Mouse (Mus musculus): ENCODE results near the gene Yif1a. TPM values are rescaled to one million over a fixed set of nuclear protein-coding genes. Genes with fewer than 3 reads are reported as not detected.
"Not testable (repeated sequence)": the region's sequence is repeated elsewhere in the genome, so short reads cannot be mapped to it uniquely, and the experiment has no call there.

Yif1a gene
- polyA plus RNA-seq, 1 experiment from 2014 or later = 87.2 TPM

GRCm38 (mm10) chr19:5073028-5073427 lies 15.3 kb upstream of the Yif1a start:
- Histone ChIP-seq H3K27ac (peak overlapping the region; percentile 99), H3K4me3 (peak overlapping the region; percentile 78), H3K9ac (peak overlapping the region; percentile 93; the same call in 1 of the 2 replicates), H3K9me3 (no peaks in the 10 kb centered on the region), H3K36me3 (no peaks in the 10 kb centered on the region), H3K4me1 (peaks cover 49% of the 10 kb centered on the region), H3K4me2 (peak overlapping the region; percentile 74), H3K27me3 (peaks cover 13% of the 10 kb centered on the region)
- ATAC-seq (ENCODE audit: insufficient number of reproducible peaks, insufficient read depth, low FRiP score, low TSS enrichment, low read depth) = no peak
- WGBS = under 1% methylated on average over 15 of the region's 15 CpGs

GRCm38 (mm10) chr19:5073518-5073917 lies 14.8 kb upstream of the Yif1a start:
- Histone ChIP-seq H3K4me3 (0 out of 2 replicates have a peak overlapping the region, but pooled peaks have one; percentile 78), H3K36me3 (no peaks in the 10 kb centered on the region), H3K4me2 (peak overlapping the region; percentile 74), H3K27me3 (peaks cover 12% of the 10 kb centered on the region), H3K4me1 (peaks cover 44% of the 10 kb centered on the region), H3K9ac (0 out of 2 replicates have a peak overlapping the region, but pooled peaks have one; percentile 11), H3K9me3 (no peaks in the 10 kb centered on the region), H3K27ac (peak overlapping the region; percentile 99; the same call in 1 of the 2 replicates)
- ATAC-seq (ENCODE audit: insufficient number of reproducible peaks, insufficient read depth, low FRiP score, low TSS enrichment, low read depth) = no peak
- WGBS = 32% methylated on average over 5 of the region's 5 CpGs

DNA sequence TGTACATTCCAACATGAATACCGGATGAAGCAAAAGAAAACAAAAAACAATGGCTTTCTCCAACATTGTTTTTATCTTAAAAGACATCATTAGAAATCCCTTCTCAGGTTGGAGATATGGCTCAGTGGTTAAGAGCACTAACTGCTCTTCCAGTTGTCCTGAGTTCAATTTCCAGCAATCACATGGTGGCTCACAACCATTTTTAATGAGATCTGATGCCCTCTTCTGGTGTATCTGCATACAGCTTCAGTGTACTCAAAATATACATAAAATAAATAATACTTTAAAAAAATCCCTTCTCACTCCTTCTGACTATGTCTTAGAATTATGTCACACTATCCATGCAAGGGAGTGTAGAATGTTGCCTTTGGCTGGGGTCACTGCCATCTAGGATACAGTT lies 9.1 kb upstream of the Yif1a start:
- Histone ChIP-seq H3K4me1 (no peaks in the 10 kb centered on the region), H3K36me3 (no peaks in the 10 kb centered on the region), H3K27ac (no peak overlapping the region), H3K4me3 (no peak overlapping the region), H3K27me3 (peaks cover 49% of the 10 kb centered on the region), H3K9me3 (no peaks in the 10 kb centered on the region), H3K4me2 (no peak overlapping the region), H3K9ac (no peak overlapping the region)
- ATAC-seq (ENCODE audit: insufficient number of reproducible peaks, insufficient read depth, low FRiP score, low TSS enrichment, low read depth) = no peak
- 81% methylated on average over 1 of the region's 1 CpGs for WGBS

GRCm38 (mm10) chr19:5082005-5082404 lies 6.3 kb upstream of the Yif1a start:
- H3K4me2 ChIP-seq = no peak overlapping the region
- H3K36me3 ChIP-seq = no peaks in the 10 kb centered on the region
- peaks cover 13% of the 10 kb centered on the region for H3K4me1 ChIP-seq
- H3K9ac ChIP-seq = no peak overlapping the region
- H3K4me3 ChIP-seq = no peak overlapping the region
- H3K27ac ChIP-seq = no peak overlapping the region
- WGBS = 70% methylated on average over 18 of the region's 18 CpGs
- H3K27me3 ChIP-seq = peaks cover 69% of the 10 kb centered on the region
- ATAC-seq (ENCODE audit: insufficient number of reproducible peaks, insufficient read depth, low FRiP score, low TSS enrichment, low read depth) = no peak
- H3K9me3 ChIP-seq = no peaks in the 10 kb centered on the region

GRCm38 (mm10) chr19:5082596-5082995 lies 5.7 kb upstream of the Yif1a start:
- H3K4me1 ChIP-seq = peaks cover 18% of the 10 kb centered on the region
- ATAC-seq (ENCODE audit: insufficient number of reproducible peaks, insufficient read depth, low FRiP score, low TSS enrichment, low read depth) = no peak
- H3K27me3 ChIP-seq = peaks cover 69% of the 10 kb centered on the region
- no peak overlapping the region for H3K4me2 ChIP-seq
- no peaks in the 10 kb centered on the region for H3K9me3 ChIP-seq
- no peak overlapping the region for H3K4me3 ChIP-seq
- 73% methylated on average over 24 of the region's 24 CpGs for WGBS
- H3K36me3 ChIP-seq = no peaks in the 10 kb centered on the region
- H3K9ac ChIP-seq = no peak overlapping the region
- no peak overlapping the region for H3K27ac ChIP-seq

- Histone ChIP-seq H3K27me3 (peaks cover 69% of the 10 kb centered on the region), H3K4me1 (peaks cover 23% of the 10 kb centered on the region), H3K4me2 (peak overlapping the region; percentile 93), H3K27ac (no peak overlapping the region), H3K9me3 (no peaks in the 10 kb centered on the region), H3K9ac (no peak overlapping the region), H3K36me3 (no peaks in the 10 kb centered on the region), H3K4me3 (peak overlapping the region; percentile 53; the same call in 1 of the 2 replicates)
- ATAC-seq (ENCODE audit: insufficient number of reproducible peaks, insufficient read depth, low FRiP score, low TSS enrichment, low read depth) = no peak
- WGBS = 66% methylated on average over 3 of the region's 3 CpGs
Measured at GRCm38 (mm10) chr19:5083961-5084833, 4.1 kb upstream of the Yif1a start.

DNA sequence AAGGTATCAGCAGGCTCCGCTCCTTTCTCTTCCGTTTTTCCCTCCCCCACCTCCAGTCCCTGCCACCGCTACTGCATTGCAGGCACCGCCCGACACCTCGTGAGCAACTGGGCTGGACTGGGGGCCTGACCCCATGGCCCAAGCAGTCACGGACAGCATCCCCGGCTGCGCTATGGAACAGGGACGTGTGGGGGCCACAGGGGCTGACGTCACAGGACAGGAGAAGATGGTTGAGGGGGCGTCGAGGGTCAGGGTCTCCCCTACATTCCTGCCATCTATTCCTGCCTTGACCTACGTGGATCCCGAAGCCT lies 3.5 kb upstream of the Yif1a start:
- peaks cover 1% of the 10 kb centered on the region for H3K36me3 ChIP-seq
- H3K27ac ChIP-seq = no peak overlapping the region
- ATAC-seq (ENCODE audit: insufficient number of reproducible peaks, insufficient read depth, low FRiP score, low TSS enrichment, low read depth) = no peak
- H3K9me3 ChIP-seq = no peaks in the 10 kb centered on the region
- peak overlapping the region; percentile 93 for H3K4me2 ChIP-seq
- WGBS = 5% methylated on average over 15 of the region's 15 CpGs
- peaks cover 26% of the 10 kb centered on the region for H3K4me1 ChIP-seq
- peaks cover 68% of the 10 kb centered on the region for H3K27me3 ChIP-seq
- H3K4me3 ChIP-seq = peak overlapping the region; percentile 53
- H3K9ac ChIP-seq = peak overlapping the region; percentile 66

GRCm38 (mm10) chr19:5085145-5085863 lies 3.0 kb upstream of the Yif1a start, which contains the start of gene Tmem151a:
TSS of gene Tmem151a (minus strand) at chr19:5085531.
- peaks cover 5% of the 10 kb centered on the region for H3K36me3 ChIP-seq
- peaks cover 26% of the 10 kb centered on the region for H3K4me1 ChIP-seq
- peak within 1 kb of the TSS; percentile 66 for H3K9ac ChIP-seq
- peak within 1 kb of the TSS; percentile 93 for H3K4me2 ChIP-seq
- under 1% methylated on average over 69 of the region's 69 CpGs for WGBS
- no peak for ATAC-seq (ENCODE audit: insufficient number of reproducible peaks, insufficient read depth, low FRiP score, low TSS enrichment, low read depth)
- no peaks in the 10 kb centered on the region for H3K9me3 ChIP-seq
- peak within 1 kb of the TSS; percentile 53 for H3K4me3 ChIP-seq
- H3K27ac ChIP-seq = no peak within 1 kb of the TSS
- peaks cover 63% of the 10 kb centered on the region for H3K27me3 ChIP-seq

DNA sequence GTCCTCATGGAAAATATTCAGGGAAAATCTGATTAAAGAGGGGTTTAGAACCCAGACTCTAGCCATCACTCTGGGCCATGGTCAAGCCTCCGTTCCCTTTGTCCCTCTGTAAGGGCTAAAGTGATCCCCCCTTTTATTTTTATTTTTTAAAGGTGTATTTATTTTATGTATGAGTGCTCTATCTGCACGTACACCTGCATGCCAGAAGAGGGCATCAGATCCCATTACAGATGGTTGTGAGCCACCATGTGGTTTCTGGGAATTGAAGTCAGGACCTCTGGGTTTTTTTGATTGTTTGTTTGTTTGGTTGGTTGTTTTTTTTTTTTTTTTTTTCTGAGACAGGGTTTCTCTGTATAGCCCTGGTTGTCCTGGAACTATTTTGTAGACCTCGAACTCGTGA lies 1.8 kb upstream of the Yif1a start:
- H3K9ac ChIP-seq; ATAC-seq (ENCODE audit: insufficient number of reproducible peaks, insufficient read depth, low FRiP score, low TSS enrichment, low read depth); H3K4me3 ChIP-seq; H3K4me2 ChIP-seq; H3K9me3 ChIP-seq; H3K27ac ChIP-seq: not testable (repeated sequence)
- peaks cover 26% of the 10 kb centered on the region for H3K4me1 ChIP-seq
- WGBS = 52% methylated on average over 4 of the region's 4 CpGs
- H3K27me3 ChIP-seq = peaks cover 50% of the 10 kb centered on the region
- H3K36me3 ChIP-seq = peaks cover 16% of the 10 kb centered on the region

GRCm38 (mm10) chr19:5089324-5089723 lies 986 bp downstream of the Yif1a start:
- peaks cover 38% of the 10 kb centered on the region for H3K36me3 ChIP-seq
- WGBS = 89% methylated on average over 4 of the region's 4 CpGs
- H3K9ac ChIP-seq = peak overlapping the region; percentile 84
- ATAC-seq (ENCODE audit: insufficient number of reproducible peaks, insufficient read depth, low FRiP score, low TSS enrichment, low read depth) = no peak
- peaks cover 36% of the 10 kb centered on the region for H3K4me1 ChIP-seq
- H3K9me3 ChIP-seq = no peaks in the 10 kb centered on the region
- peak overlapping the region; percentile 79 for H3K4me3 ChIP-seq
- H3K27me3 ChIP-seq = peaks cover 22% of the 10 kb centered on the region
- H3K4me2 ChIP-seq = peak overlapping the region; percentile 90
- H3K27ac ChIP-seq = no peak overlapping the region

DNA sequence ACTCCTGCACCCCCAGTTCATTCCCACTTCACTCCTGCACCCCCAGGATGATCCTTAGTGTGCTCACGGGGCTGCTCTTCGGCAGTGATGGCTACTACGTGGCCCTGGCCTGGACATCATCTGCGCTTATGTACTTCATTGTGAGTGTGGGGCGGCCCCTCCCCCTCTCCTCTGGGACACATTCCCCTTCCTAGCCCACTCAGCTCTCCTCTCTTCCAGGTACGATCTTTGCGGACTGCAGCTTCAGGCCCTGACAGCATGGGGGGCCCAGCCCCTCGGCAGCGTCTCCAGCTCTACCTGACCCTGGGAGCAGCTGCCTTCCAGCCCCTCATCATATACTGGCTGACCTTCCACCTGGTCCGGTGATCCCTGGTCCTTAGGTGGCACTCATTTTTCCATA lies 3.7 kb downstream of the Yif1a start:
- H3K27me3 ChIP-seq = no peaks in the 10 kb centered on the region
- no peaks in the 10 kb centered on the region for H3K9me3 ChIP-seq
- H3K4me3 ChIP-seq = no peak overlapping the region
- H3K4me2 ChIP-seq = no peak overlapping the region
- no peak overlapping the region for H3K27ac ChIP-seq
- no peak for ATAC-seq (ENCODE audit: insufficient number of reproducible peaks, insufficient read depth, low FRiP score, low TSS enrichment, low read depth)
- no peak overlapping the region for H3K9ac ChIP-seq
- peaks cover 38% of the 10 kb centered on the region for H3K36me3 ChIP-seq
- H3K4me1 ChIP-seq = peaks cover 50% of the 10 kb centered on the region
- 88% methylated on average over 10 of the region's 10 CpGs for WGBS

Data from embryonic facial prominence, embryonic 13.5 days (tissue).